Mouse (Mus musculus): ENCODE measurements around the gene Trim11.

The Trim11 gene

DNA sequence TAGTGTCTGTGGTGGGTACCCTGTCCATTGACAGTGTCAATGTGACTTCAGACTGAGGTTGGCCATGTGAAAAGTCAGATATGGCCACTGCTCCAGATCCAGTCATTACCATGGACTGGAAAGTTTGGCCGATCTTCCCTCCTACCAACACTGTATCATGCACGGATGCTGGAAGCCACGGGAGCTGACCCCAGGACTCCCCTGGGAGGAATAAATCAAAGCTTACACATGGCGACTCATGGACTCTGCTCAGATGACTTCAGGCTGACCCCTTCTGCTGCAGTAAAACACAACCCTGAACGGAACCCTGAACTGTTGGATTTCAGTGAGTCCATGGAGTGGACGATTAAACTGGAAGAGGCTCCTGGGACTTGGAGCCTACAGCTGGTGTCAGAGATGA lies 48.5 kb downstream of the Trim11 start:
- DNase-seq (ENCODE audit: low read depth), result no peak

DNA sequence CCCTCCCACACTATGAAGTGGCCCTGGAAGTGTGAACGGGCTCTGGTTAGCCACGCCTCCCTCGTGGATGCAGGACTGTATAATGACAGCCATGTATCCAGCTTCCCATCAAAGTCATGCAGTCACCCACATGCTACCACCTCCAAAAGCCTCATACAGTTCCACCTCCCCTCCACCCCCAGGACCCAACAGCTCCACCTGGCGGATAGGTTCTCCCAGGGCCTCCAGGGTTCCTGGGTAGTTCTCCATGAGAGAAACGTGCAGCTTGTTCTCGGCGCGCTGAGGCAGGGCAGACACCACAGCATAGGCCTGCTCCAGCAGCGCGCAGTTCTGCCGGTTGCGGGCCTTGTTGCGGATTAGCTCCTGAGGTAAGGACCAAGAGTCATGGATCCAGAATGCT lies 51.1 kb downstream of the Trim11 start:
- peak; percentile 5 for DNase-seq (ENCODE audit: low read depth)
